Comparison of ENCODE assay signal across 16 mouse cellular contexts in the genomic region with DNA sequence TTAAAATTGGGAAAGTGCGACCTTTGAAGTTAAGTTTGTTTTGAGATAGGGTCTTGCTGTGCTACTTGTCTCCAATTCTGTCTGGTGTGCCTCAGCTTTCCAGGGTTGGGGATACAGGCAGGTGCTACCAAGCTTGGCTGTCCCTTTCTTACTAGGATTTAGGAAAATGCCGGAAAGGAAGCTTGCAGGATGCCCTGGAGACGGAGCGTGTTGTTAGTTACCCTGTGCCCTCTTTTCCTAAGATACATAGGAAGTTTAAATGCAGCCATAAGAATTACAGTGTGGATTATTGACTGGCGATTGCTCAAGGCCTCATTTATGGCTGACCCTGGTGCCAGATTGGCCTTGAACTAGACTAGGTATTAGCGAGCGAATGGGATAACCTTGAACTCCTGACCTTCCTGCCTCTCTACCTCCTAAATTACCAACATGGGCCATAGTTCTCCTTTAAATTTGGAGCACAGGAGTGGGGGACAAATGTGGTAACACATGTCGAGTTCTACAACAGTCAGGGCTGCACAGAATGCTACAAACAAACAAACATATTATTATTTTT. TPM values are rescaled to one million over a fixed set of nuclear protein-coding genes. Genes with fewer than 3 reads are reported as not detected.
A peak's percentile ranks its signal among the peaks of the same experiment; 100 is the strongest.
DNase-seq lines count a peak whose midpoint lies in the region; ATAC-seq and TF ChIP-seq lines count a peak whose summit lies in the region.
"Had no signal": no experiment of that assay in that cellular context is flagged by ENCODE, and none has a peak within 500 bp of the region (broad histone marks: within the 10 kb centered on the region; RNA-seq: fewer than 3 reads in every experiment).

No protein-coding gene starts in this region.

- H3K4me2 ChIP-seq in kidney, embryonic 15.5 days = 0 out of 2 replicates have a peak overlapping the region, but pooled peaks have one; percentile 30
- H3K4me2 ChIP-seq in kidney, embryonic 14.5 days (replicated peaks; ENCODE audit: low read depth, low read length) = no peak overlapping the region
- peak overlapping the region; percentile 45 for H3K4me2 ChIP-seq in liver, embryonic 11.5 days
- H3K4me2 ChIP-seq in stomach, postnatal 0 days (replicated peaks; ENCODE audit: low read depth) = peak overlapping the region; percentile 38
- H3K4me2 ChIP-seq in hindbrain, embryonic 11.5 days (replicated peaks; ENCODE audit: low read depth, low read length) = no peak overlapping the region
- H3K4me2 ChIP-seq: embryonic facial prominence, embryonic 12.5 days; hindbrain, embryonic 14.5 days; limb, embryonic 13.5 days; midbrain, embryonic 13.5 days; neural tube, embryonic 12.5 days had no signal

- H3K36me3 ChIP-seq in kidney, embryonic 15.5 days = no peaks in the 10 kb centered on the region
- no peaks in the 10 kb centered on the region for H3K36me3 ChIP-seq in kidney, embryonic 14.5 days (ENCODE audit: control insufficient read depth, insufficient read depth, low read length)
- H3K36me3 ChIP-seq in liver, embryonic 11.5 days (ENCODE audit: control insufficient read depth, insufficient read depth, low read length) = no peaks in the 10 kb centered on the region
- H3K36me3 ChIP-seq in stomach, postnatal 0 days (ENCODE audit: control insufficient read depth, insufficient read depth, low read length) = no peaks in the 10 kb centered on the region
- no peaks in the 10 kb centered on the region for H3K36me3 ChIP-seq in hindbrain, embryonic 11.5 days (ENCODE audit: control insufficient read depth, insufficient read depth, low read length)
- H3K36me3 ChIP-seq: embryonic facial prominence, embryonic 12.5 days; limb, embryonic 13.5 days; midbrain, embryonic 13.5 days; neural tube, embryonic 12.5 days had no signal

- 0 out of 2 replicates have a peak, but pooled peaks cover 7% of the 10 kb centered on the region for H3K4me1 ChIP-seq in kidney, embryonic 15.5 days
- no peaks in the 10 kb centered on the region for H3K4me1 ChIP-seq in kidney, embryonic 14.5 days (ENCODE audit: control insufficient read depth, insufficient read depth, low read length)
- H3K4me1 ChIP-seq in liver, embryonic 11.5 days (replicated peaks; ENCODE audit: control insufficient read depth, insufficient read depth, low read length) = peaks cover 31% of the 10 kb centered on the region
- H3K4me1 ChIP-seq in stomach, postnatal 0 days (replicated peaks; ENCODE audit: control insufficient read depth, insufficient read depth) = 0 out of 2 replicates have a peak, but pooled peaks cover 2% of the 10 kb centered on the region
- H3K4me1 ChIP-seq in hindbrain, embryonic 11.5 days (replicated peaks; ENCODE audit: control insufficient read depth, insufficient read depth, low read length) = no peaks in the 10 kb centered on the region
- H3K4me1 ChIP-seq: embryonic facial prominence, embryonic 12.5 days; midbrain, embryonic 13.5 days; neural tube, embryonic 12.5 days had no signal

- no peaks in the 10 kb centered on the region for H3K27me3 ChIP-seq in kidney, embryonic 15.5 days
- H3K27me3 ChIP-seq in kidney, embryonic 14.5 days (ENCODE audit: control insufficient read depth, insufficient read depth, low read length) = no peaks in the 10 kb centered on the region
- H3K27me3 ChIP-seq in liver, embryonic 11.5 days (replicated peaks; ENCODE audit: control insufficient read depth, insufficient read depth, low read length) = no peaks in the 10 kb centered on the region
- no peaks in the 10 kb centered on the region for H3K27me3 ChIP-seq in stomach, postnatal 0 days (ENCODE audit: control insufficient read depth, insufficient read depth, low read length)
- H3K27me3 ChIP-seq in hindbrain, embryonic 11.5 days (ENCODE audit: control insufficient read depth, insufficient read depth, low read length) = no peaks in the 10 kb centered on the region
- H3K27me3 ChIP-seq: embryonic facial prominence, embryonic 12.5 days; limb, embryonic 13.5 days; midbrain, embryonic 13.5 days; neural tube, embryonic 12.5 days had no signal

- WGBS in kidney, embryonic 15.5 days = 81% methylated on average over 8 of the region's 8 CpGs
- WGBS in kidney, embryonic 14.5 days = 88% methylated on average over 8 of the region's 8 CpGs
- WGBS in liver, embryonic 11.5 days = 76% methylated on average over 8 of the region's 8 CpGs
- WGBS in stomach, postnatal 0 days = 66% methylated on average over 8 of the region's 8 CpGs
- 92% methylated on average over 8 of the region's 8 CpGs for WGBS in hindbrain, embryonic 11.5 days

- TF ChIP-seq CTCF in stomach, postnatal 0 days (IDR thresholded peaks at IDR 0.05; ENCODE audit: low read depth) = no peak

- no peak for ATAC-seq in kidney, embryonic 15.5 days (replicated peaks; ENCODE audit: low FRiP score)
- no peak for ATAC-seq in kidney, embryonic 14.5 days (ENCODE audit: low FRiP score, low TSS enrichment)
- ATAC-seq in liver, embryonic 11.5 days (replicated peaks; ENCODE audit: low FRiP score) = no peak
- ATAC-seq in stomach, postnatal 0 days (ENCODE audit: low FRiP score, low TSS enrichment) = no peak
- ATAC-seq in hindbrain, embryonic 11.5 days (ENCODE audit: low FRiP score) = no peak
- ATAC-seq: midbrain, embryonic 13.5 days had no signal

- no peak for TF ChIP-seq EP300 in stomach, postnatal 0 days (optimal IDR thresholded peaks at IDR 0.05)

- H3K9ac ChIP-seq in kidney, embryonic 15.5 days = no peak overlapping the region
- H3K9ac ChIP-seq in kidney, embryonic 14.5 days (ENCODE audit: low read depth, low read length) = no peak overlapping the region
- H3K9ac ChIP-seq in liver, embryonic 11.5 days (ENCODE audit: low read depth, low read length) = 0 out of 2 replicates have a peak overlapping the region, but pooled peaks have one; percentile 44
- H3K9ac ChIP-seq in stomach, postnatal 0 days (ENCODE audit: low read length) = peak overlapping the region; percentile 28
- no peak overlapping the region for H3K9ac ChIP-seq in hindbrain, embryonic 11.5 days (ENCODE audit: low read depth, low read length)
- H3K9ac ChIP-seq: embryonic facial prominence, embryonic 12.5 days; hindbrain, embryonic 14.5 days; limb, embryonic 13.5 days; midbrain, embryonic 13.5 days; neural tube, embryonic 12.5 days had no signal

- H3K9me3 ChIP-seq in kidney, embryonic 15.5 days (replicated peaks) = no peaks in the 10 kb centered on the region
- no peaks in the 10 kb centered on the region for H3K9me3 ChIP-seq in kidney, embryonic 14.5 days (ENCODE audit: control insufficient read depth, low read length)
- H3K9me3 ChIP-seq in liver, embryonic 11.5 days (ENCODE audit: control insufficient read depth, low read length) = no peaks in the 10 kb centered on the region
- H3K9me3 ChIP-seq in stomach, postnatal 0 days (ENCODE audit: control insufficient read depth, low read length) = no peaks in the 10 kb centered on the region
- H3K9me3 ChIP-seq in hindbrain, embryonic 11.5 days (ENCODE audit: control insufficient read depth, low read length) = no peaks in the 10 kb centered on the region
- H3K9me3 ChIP-seq: embryonic facial prominence, embryonic 12.5 days; limb, embryonic 13.5 days; midbrain, embryonic 13.5 days; neural tube, embryonic 12.5 days had no signal

- H3K4me3 ChIP-seq in kidney, embryonic 15.5 days (replicated peaks) = no peak overlapping the region
- no peak overlapping the region for H3K4me3 ChIP-seq in kidney, embryonic 14.5 days (ENCODE audit: low read length)
- peak overlapping the region; percentile 38; the same call in 1 of the 2 replicates for H3K4me3 ChIP-seq in liver, embryonic 11.5 days (ENCODE audit: low read depth, low read length)
- peak overlapping the region; percentile 6; the same call in 1 of the 2 replicates for H3K4me3 ChIP-seq in stomach, postnatal 0 days (ENCODE audit: low read depth, low read length)
- no peak overlapping the region for H3K4me3 ChIP-seq in hindbrain, embryonic 11.5 days (ENCODE audit: low read depth, low read length)
- H3K4me3 ChIP-seq: embryonic facial prominence, embryonic 12.5 days; limb, embryonic 13.5 days; midbrain, embryonic 13.5 days; neural tube, embryonic 12.5 days had no signal

- DNase-seq in thymus, postnatal 25 days = peak; percentile 51
- no peak for DNase-seq in thymus, adult 18-20 months
- no peak for DNase-seq in liver, embryonic 11.5 days (ENCODE audit: low spot score)
- no peak for DNase-seq in stomach, postnatal 0 days (ENCODE audit: low spot score)
- DNase-seq in adrenal gland, adult 8-10 months = no peak
- DNase-seq in hindbrain, embryonic 11.5 days (ENCODE audit: low spot score) = no peak
- DNase-seq: cerebellum, postnatal 14 days; kidney, postnatal 14 days; layer of hippocampus, postnatal 36 days had no signal

- H3K27ac ChIP-seq in kidney, embryonic 15.5 days = no peak overlapping the region
- H3K27ac ChIP-seq in kidney, embryonic 14.5 days (ENCODE audit: low read depth, low read length) = no peak overlapping the region
- no peak overlapping the region for H3K27ac ChIP-seq in liver, embryonic 11.5 days (ENCODE audit: low read depth, low read length)
- peak overlapping the region; percentile 56; the same call in 1 of the 2 replicates for H3K27ac ChIP-seq in stomach, postnatal 0 days (replicated peaks)
- H3K27ac ChIP-seq in hindbrain, embryonic 11.5 days (ENCODE audit: low read depth, low read length) = no peak overlapping the region
- H3K27ac ChIP-seq: embryonic facial prominence, embryonic 12.5 days; hindbrain, embryonic 14.5 days; limb, embryonic 13.5 days; midbrain, embryonic 13.5 days; neural tube, embryonic 12.5 days had no signal

RNA-seq across cellular contexts. Expression of gene Wbp4, which starts 35.9 kb away (rescaled TPM):
- 40.8 and 41.2 TPM in 2 replicates for polyA plus RNA-seq in kidney, embryonic 15.5 days (2015; fragmentation: Nextera tagmentation; extraction: Ambion mirVana)
- polyA plus RNA-seq in kidney, embryonic 14.5 days (2014; fragmentation: Nextera tagmentation; extraction: Ambion mirVana) = 47.1 and 64.8 TPM in 2 replicates
- polyA plus RNA-seq in liver, embryonic 11.5 days (2014; fragmentation: Nextera tagmentation; extraction: Ambion mirVana) = 35.8 and 38.7 TPM in 2 replicates
- polyA plus RNA-seq in stomach, postnatal 0 days (2015; fragmentation: Nextera tagmentation; extraction: Ambion mirVana) = 28.8 and 31.0 TPM in 2 replicates
- total RNA-seq in adrenal gland, adult 8-10 months (2022) = 10 to 100 TPM; 34.7 to 40.1 (median 36.8) TPM
- 59.1 and 61.3 TPM in 2 replicates for polyA plus RNA-seq in hindbrain, embryonic 11.5 days (2014; fragmentation: Nextera tagmentation; extraction: Ambion mirVana)

RNA-seq across cellular contexts. Expression of gene Elf1, which starts 36.3 kb away (rescaled TPM):
- 13.7 and 14.7 TPM in 2 replicates for polyA plus RNA-seq in kidney, embryonic 15.5 days (2015; fragmentation: Nextera tagmentation; extraction: Ambion mirVana)
- polyA plus RNA-seq in kidney, embryonic 14.5 days (2014; fragmentation: Nextera tagmentation; extraction: Ambion mirVana) = 13.9 and 18.5 TPM in 2 replicates
- polyA plus RNA-seq in liver, embryonic 11.5 days (2014; fragmentation: Nextera tagmentation; extraction: Ambion mirVana) = 22.7 and 25.3 TPM in 2 replicates
- 18.7 and 19.3 TPM in 2 replicates for polyA plus RNA-seq in stomach, postnatal 0 days (2015; fragmentation: Nextera tagmentation; extraction: Ambion mirVana)
- 10 to 100 TPM; 20.9 to 24.7 (median 21.4) TPM for total RNA-seq in adrenal gland, adult 8-10 months (2022)
- polyA plus RNA-seq in hindbrain, embryonic 11.5 days (2014; fragmentation: Nextera tagmentation; extraction: Ambion mirVana) = 8.7 and 9.4 TPM in 2 replicates

Comparison
In these comparisons a context has a peak if more than half of its experiments do, and no peak if none do; other contexts are left out.
1. H3K4me2 ChIP-seq: peak in kidney, embryonic 15.5 days (single experiment), liver, embryonic 11.5 days (single experiment) and stomach, postnatal 0 days (single experiment); none in kidney, embryonic 14.5 days (single experiment) and hindbrain, embryonic 11.5 days (single experiment).
2. H3K4me3 ChIP-seq: peak in liver, embryonic 11.5 days (single experiment) and stomach, postnatal 0 days (single experiment); none in kidney, embryonic 15.5 days (single experiment), kidney, embryonic 14.5 days (single experiment) and hindbrain, embryonic 11.5 days (single experiment).
3. H3K9ac ChIP-seq: peak in liver, embryonic 11.5 days (single experiment) and stomach, postnatal 0 days (single experiment); none in kidney, embryonic 15.5 days (single experiment), kidney, embryonic 14.5 days (single experiment) and hindbrain, embryonic 11.5 days (single experiment).